Mouse (Mus musculus) myocyte (in vitro differentiated cells): ENCODE data around the gene Mbnl2.

Experiments
- E2F4 ChIP-seq: IDR thresholded peaks from one replicate; pipeline ENCODE4 v1.6.1; 2011; ENCODE audit warnings: mild to moderate bottlenecking, control low read depth, moderate library complexity; ENCODE audit not compliant: insufficient read depth
- MYOG ChIP-seq, 3 experiments: IDR thresholded peaks; one replicate each; pipeline ENCODE4 v1.6.1; 2011; ENCODE audit warnings: control low read depth in 2 of 3, low read depth in 2 of 3, mild to moderate bottlenecking in 2 of 3; ENCODE audit not compliant: insufficient read length in 2 of 3, control insufficient read depth in 1 of 3, insufficient read depth in 1 of 3
- POLR2A ChIP-seq: IDR thresholded peaks from one replicate; pipeline ENCODE4 v1.6.1; 2011; ENCODE audit warnings: low read depth, mild to moderate bottlenecking, control low read depth, moderate library complexity; ENCODE audit not compliant: insufficient read length
- POLR2AphosphoS2 ChIP-seq: IDR thresholded peaks from one replicate; pipeline ENCODE4 v1.6.1; 2011; ENCODE audit warnings: low read depth, control low read depth; ENCODE audit not compliant: insufficient read length
- TCF12 ChIP-seq: IDR thresholded peaks from one replicate; pipeline ENCODE4 v1.6.1; 2011; ENCODE audit warnings: mild to moderate bottlenecking, control low read depth; ENCODE audit not compliant: poor library complexity, insufficient read depth, severe bottlenecking
- TCF3 ChIP-seq: IDR thresholded peaks from one replicate; pipeline ENCODE4 v1.6.1; 2011; ENCODE audit warnings: low read depth, control low read depth; ENCODE audit not compliant: insufficient read length

DNA sequence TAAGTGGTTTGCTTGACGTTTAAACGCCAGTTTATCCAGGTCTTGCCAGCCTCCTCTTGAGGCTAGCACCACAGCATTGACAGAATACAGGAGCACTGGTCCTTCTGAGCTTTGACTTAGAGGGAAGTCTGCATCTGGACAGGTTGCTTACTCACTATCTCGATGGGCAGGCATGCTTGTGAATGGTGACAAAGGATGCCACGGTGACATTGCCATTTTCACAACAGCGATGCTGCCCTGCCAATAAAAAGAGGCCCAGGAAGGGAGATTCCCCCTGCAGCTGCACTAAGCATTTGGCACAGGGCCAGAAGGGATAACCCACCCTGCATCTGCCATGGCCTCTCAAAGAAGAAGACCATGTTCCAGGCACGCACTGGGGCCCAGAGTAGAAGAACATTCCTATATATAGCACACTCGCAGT is 43.4 kb upstream of the Mbnl2 start:
- TF ChIP-seq TCF12 (no peak), POLR2A (no peak), MYOG (IDR thresholded peaks at IDR 0.05; ENCODE audit: control insufficient read depth in 1 of 3, insufficient read depth in 1 of 3, insufficient read length in 2 of 3, low read depth in 2 of 3) (no peak), TCF3 (no peak), POLR2AphosphoS2 (no peak), E2F4 (no peak)
